Comparison of ENCODE assay signal across 8 mouse cellular contexts in the genomic region with DNA sequence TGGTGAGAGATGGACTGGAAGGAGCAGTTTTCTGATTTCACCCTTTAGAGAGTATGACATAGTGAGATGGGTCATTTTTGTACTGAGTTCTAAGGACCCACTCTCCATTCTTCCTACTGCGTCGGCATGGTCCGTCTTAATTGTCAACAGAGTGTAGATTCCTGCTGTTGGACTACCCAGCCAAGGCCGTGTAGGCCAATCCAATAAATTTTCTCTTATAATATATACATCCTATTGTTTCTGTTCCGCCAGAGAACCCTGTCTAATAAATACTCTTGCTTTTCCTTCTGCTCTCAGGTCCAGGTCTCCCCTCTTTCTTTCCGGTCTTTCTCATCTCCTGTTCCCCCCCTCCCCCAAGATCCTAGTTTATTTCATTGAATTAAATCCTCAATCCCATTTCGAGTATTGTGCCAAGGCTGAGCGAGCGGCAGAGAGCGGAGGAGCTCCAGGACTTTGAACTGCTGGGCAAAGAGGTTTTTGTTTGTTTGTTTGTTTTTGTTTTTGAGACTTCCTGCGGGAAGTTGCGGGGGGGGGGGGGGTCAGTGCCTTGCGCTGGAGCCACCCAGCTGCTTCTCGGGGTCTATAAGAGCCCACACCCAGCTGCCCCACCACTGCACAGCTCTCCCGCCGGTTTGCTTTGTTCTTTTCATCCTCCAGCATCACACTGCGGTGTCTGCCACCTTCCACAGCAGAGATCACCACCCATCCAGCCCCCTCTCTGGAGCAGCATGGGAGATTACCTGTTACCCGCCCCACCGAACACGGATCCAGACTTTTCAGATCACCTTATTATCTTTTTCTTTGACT. TPM values are rescaled to one million over a fixed set of nuclear protein-coding genes. Genes with fewer than 3 reads are reported as not detected.
DNase-seq lines count a peak whose midpoint lies in the region; ATAC-seq lines count a peak whose summit lies in the region.

No protein-coding gene starts in this region.

- peak overlapping the region; percentile 63 for H3K4me3 ChIP-seq in lung, embryonic 16.5 days (ENCODE audit: low read length)
- peak overlapping the region; percentile 58 for H3K4me3 ChIP-seq in hindbrain, embryonic 12.5 days
- H3K4me3 ChIP-seq in midbrain, embryonic 11.5 days (ENCODE audit: low read depth, low read length) = peak overlapping the region; percentile 60

- H3K4me1 ChIP-seq in lung, embryonic 16.5 days (replicated peaks; ENCODE audit: control insufficient read depth, insufficient read depth, low read length) = no peaks in the 10 kb centered on the region; the same call in 1 of the 2 replicates
- no peaks in the 10 kb centered on the region for H3K4me1 ChIP-seq in hindbrain, embryonic 12.5 days
- H3K4me1 ChIP-seq in midbrain, embryonic 11.5 days (ENCODE audit: control insufficient read depth, insufficient read depth, low read length) = no peaks in the 10 kb centered on the region

- DNase-seq in lung, postnatal 10 days = no peak
- peak; percentile 76 for DNase-seq in embryo, embryonic 11 days
- DNase-seq in midbrain, embryonic 11.5 days (ENCODE audit: low spot score, missing footprints) = no peak
- DNase-seq in B cell, adult 2 months = no peak
- no peak for DNase-seq in adrenal gland, adult (ENCODE audit: inconsistent age in 2 of 2, low spot score in 1 of 2)
- no peak for DNase-seq in adrenal gland, postnatal 4 days (ENCODE audit: low spot score in 2 of 2)

- no peak overlapping the region; the same call in 1 of the 2 replicates for H3K27ac ChIP-seq in lung, embryonic 16.5 days (ENCODE audit: low read length)
- peak overlapping the region; percentile 84 for H3K27ac ChIP-seq in hindbrain, embryonic 12.5 days
- peak overlapping the region; percentile 68; the same call in 1 of the 2 replicates for H3K27ac ChIP-seq in midbrain, embryonic 11.5 days (ENCODE audit: low read depth, low read length)

- peak overlapping the region; percentile 85 for H3K4me2 ChIP-seq in lung, embryonic 16.5 days (ENCODE audit: low read depth, low read length)
- peak overlapping the region; percentile 60 for H3K4me2 ChIP-seq in hindbrain, embryonic 12.5 days (replicated peaks)
- H3K4me2 ChIP-seq in midbrain, embryonic 11.5 days = peak overlapping the region; percentile 62

- no peaks in the 10 kb centered on the region for H3K9me3 ChIP-seq in lung, embryonic 16.5 days (ENCODE audit: control insufficient read depth, low read length)
- H3K9me3 ChIP-seq in hindbrain, embryonic 12.5 days (replicated peaks) = no peaks in the 10 kb centered on the region
- H3K9me3 ChIP-seq in midbrain, embryonic 11.5 days (ENCODE audit: control insufficient read depth, low read length) = no peaks in the 10 kb centered on the region

- ATAC-seq in lung, embryonic 16.5 days (ENCODE audit: low read depth) = peak; percentile 79
- ATAC-seq in hindbrain, embryonic 12.5 days (ENCODE audit: low FRiP score) = peak; percentile 96
- peak; percentile 94 for ATAC-seq in midbrain, embryonic 11.5 days (ENCODE audit: low FRiP score)

- H3K9ac ChIP-seq in lung, embryonic 16.5 days (ENCODE audit: low read length) = peak overlapping the region; percentile 50
- H3K9ac ChIP-seq in hindbrain, embryonic 12.5 days = peak overlapping the region; percentile 75
- peak overlapping the region; percentile 75 for H3K9ac ChIP-seq in midbrain, embryonic 11.5 days (ENCODE audit: low read length)

- 1% methylated on average over 20 of the region's 20 CpGs for WGBS in lung, embryonic 16.5 days
- 2% methylated on average over 20 of the region's 20 CpGs for WGBS in hindbrain, embryonic 12.5 days
- WGBS in midbrain, embryonic 11.5 days = 1% methylated on average over 20 of the region's 20 CpGs

- no peaks in the 10 kb centered on the region; the same call in 1 of the 2 replicates for H3K27me3 ChIP-seq in lung, embryonic 16.5 days (ENCODE audit: control insufficient read depth, insufficient read depth, low read depth, low read length)
- 0 out of 2 replicates have a peak, but pooled peaks cover 6% of the 10 kb centered on the region for H3K27me3 ChIP-seq in hindbrain, embryonic 12.5 days
- H3K27me3 ChIP-seq in midbrain, embryonic 11.5 days (ENCODE audit: control insufficient read depth, insufficient read depth, low read length) = no peaks in the 10 kb centered on the region; the same call in 1 of the 2 replicates

- no peaks in the 10 kb centered on the region for H3K36me3 ChIP-seq in lung, embryonic 16.5 days (ENCODE audit: control insufficient read depth, insufficient read depth, low read length)
- no peaks in the 10 kb centered on the region for H3K36me3 ChIP-seq in hindbrain, embryonic 12.5 days
- no peaks in the 10 kb centered on the region for H3K36me3 ChIP-seq in midbrain, embryonic 11.5 days (ENCODE audit: control insufficient read depth, insufficient read depth, low read length)

RNA-seq across cellular contexts. Expression of a gene that starts 42.6 kb away (rescaled TPM):
- 105 and 108 TPM in 2 replicates for polyA plus RNA-seq in lung, embryonic 16.5 days (2015; fragmentation: Nextera tagmentation; extraction: Ambion mirVana)
- 127 and 130 TPM in 2 replicates for polyA plus RNA-seq in hindbrain, embryonic 12.5 days (2016; fragmentation: Nextera tagmentation; extraction: Ambion mirVana)
- 136 and 138 TPM in 2 replicates for polyA plus RNA-seq in midbrain, embryonic 11.5 days (2014; fragmentation: Nextera tagmentation; extraction: Ambion mirVana)
- 10 to 100 TPM; 73.3 to 75.1 TPM for total RNA-seq in adrenal gland, postnatal 4 days (2021)
